ENCODE assay signal across 13 mouse cellular contexts in the genomic region with DNA sequence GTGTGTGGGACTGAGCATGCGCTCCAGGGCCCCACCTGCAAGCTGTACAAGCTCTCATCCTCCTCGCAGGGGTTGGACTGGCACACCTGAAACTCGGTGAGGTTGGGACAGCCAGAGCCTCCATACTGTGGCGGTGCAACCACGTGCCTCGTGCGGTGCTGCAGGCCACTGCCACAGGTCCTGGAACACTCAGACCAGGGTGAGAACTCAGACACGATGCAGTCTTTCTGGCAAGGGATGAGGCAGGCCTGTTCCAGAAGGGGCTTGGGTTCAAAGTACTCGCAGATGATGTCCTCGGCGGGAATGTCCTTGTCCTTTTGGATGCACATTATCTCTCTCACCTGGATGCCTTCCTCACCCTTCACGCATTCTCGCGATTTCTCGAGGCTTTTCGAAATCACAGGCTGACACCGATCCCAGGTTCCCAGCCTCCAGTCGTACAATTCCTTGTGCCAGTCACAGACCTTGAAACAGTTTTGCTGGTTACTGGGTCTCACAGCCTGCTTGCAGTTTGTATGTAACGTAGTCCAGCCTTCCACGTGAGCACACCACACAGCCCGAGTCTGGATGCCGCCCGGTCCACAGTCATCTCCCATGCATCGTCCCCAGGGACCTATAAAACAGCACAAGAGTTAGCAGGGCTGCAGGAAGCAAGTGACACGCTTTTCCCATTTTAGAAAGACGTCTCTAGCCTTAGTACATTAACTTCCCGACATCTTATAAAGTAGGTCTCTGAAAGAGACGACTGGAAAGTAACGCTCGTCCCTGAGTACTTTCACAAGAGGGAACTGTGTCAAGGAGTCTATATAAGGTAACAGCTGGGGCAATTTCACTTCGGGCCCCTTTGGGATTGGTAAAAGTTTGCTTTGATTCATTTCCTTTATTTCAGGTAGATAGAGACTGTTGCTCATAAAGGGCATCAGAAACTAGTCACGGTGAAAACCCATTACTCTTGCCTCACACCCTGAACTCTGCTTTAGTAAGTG.
DNase-seq lines count a peak whose midpoint lies in the region; ATAC-seq lines count a peak whose summit lies in the region.
"Had no signal": no experiment of that assay in that cellular context is flagged by ENCODE, and none has a peak within 500 bp of the region (broad histone marks: within the 10 kb centered on the region; RNA-seq: fewer than 3 reads in every experiment).

No protein-coding gene starts in this region.

- peak overlapping the region; percentile 24 for H3K4me3 ChIP-seq in megakaryocyte, embryonic 14.5 days (replicated peaks)
- H3K4me3 ChIP-seq: forebrain, embryonic 13.5 days; layer of hippocampus, adult 2 months had no signal

- H3K4me1 ChIP-seq in megakaryocyte, embryonic 14.5 days = no peaks in the 10 kb centered on the region

- no peaks in the 10 kb centered on the region for H3K36me3 ChIP-seq in megakaryocyte, embryonic 14.5 days (replicated peaks; ENCODE audit: low read length)

- H3K27me3 ChIP-seq in megakaryocyte, embryonic 14.5 days (replicated peaks) = no peaks in the 10 kb centered on the region
- H3K27me3 ChIP-seq: forebrain, embryonic 13.5 days had no signal

- H3K9me3 ChIP-seq in megakaryocyte, embryonic 14.5 days = peaks cover 12% of the 10 kb centered on the region
- H3K9me3 ChIP-seq: forebrain, embryonic 13.5 days had no signal

- ATAC-seq in megakaryocyte, adult 5-6 weeks (ENCODE audit: poor library complexity, severe bottlenecking) = no peak
- ATAC-seq: forebrain, embryonic 13.5 days had no signal

- DNase-seq in kidney, adult 18-20 months = peak; percentile 7
- peak; percentile 10 to 24 for DNase-seq in kidney, postnatal 36 days
- peak; percentile 37 for DNase-seq in testis, postnatal 10 days (ENCODE audit: low spot score)
- DNase-seq in cerebellum, adult 9-10 months = no peak
- DNase-seq in cerebellum, postnatal 4 days (ENCODE audit: low spot score in 2 of 2) = no peak
- DNase-seq: adrenal gland, adult 8-10 months; heart, postnatal 4 days; retina, postnatal 1 day; thymus, postnatal 36 days had no signal

Comparison
In these comparisons a context has a peak if more than half of its experiments do, and no peak if none do; other contexts are left out.
1. DNase-seq: peak in kidney, adult 18-20 months (single experiment), kidney, postnatal 36 days (2 of 2) and testis, postnatal 10 days (single experiment); none in cerebellum, adult 9-10 months (single experiment) and cerebellum, postnatal 4 days (0 of 2).